Mouse (Mus musculus) liver, embryonic 14.5 days (tissue): ENCODE data around the gene Tbc1d17.

Experiments used
- CTCF ChIP-seq: IDR thresholded peaks from 2 replicates; pipeline ENCODE4 v1.5.1; 2016; ENCODE audit warnings: antibody characterized with exemption, low read depth, control low read depth
- EP300 ChIP-seq: IDR thresholded peaks from 2 replicates; pipeline ENCODE4 v1.6.1; 2016; ENCODE audit warnings: antibody characterized with exemption, low read depth

GRCm38 (mm10) chr7:44839491-44840191 is 9.2 kb downstream of the Tbc1d17 start:
- TF ChIP-seq CTCF (no peak), EP300 (no peak)
